Mouse (Mus musculus) heart, embryonic 13.5 days (tissue): ENCODE measurements around the gene Itpk1. TPM values are rescaled to one million over a fixed set of nuclear protein-coding genes. Genes with fewer than 3 reads are reported as not detected.
A peak's percentile ranks its signal among the peaks of the same experiment; 100 is the strongest.

Experiments
- ATAC-seq: fragments of 200-750 bp; cut with Nextera tagmentation; 2 replicates; pipeline ENCODE4 v1.8.0; 2017; ENCODE audit warnings: moderate TSS enrichment; ENCODE audit not compliant: insufficient number of reproducible peaks, low FRiP score, low TSS enrichment; ENCODE audit errors: extremely low read depth
- H3K27ac ChIP-seq: fragments of 300-500 bp; sonication (generic); replicated peaks from 2 replicates; pipeline ENCODE4 v1.5.1; 2015; ENCODE audit warnings: moderate library complexity, mild to moderate bottlenecking, inconsistent platforms
- H3K27me3 ChIP-seq: fragments of 300-500 bp; sonication (generic); replicated peaks from 2 replicates; pipeline ENCODE4 v1.6.1; 2015; ENCODE audit warnings: mild to moderate bottlenecking, inconsistent platforms
- H3K36me3 ChIP-seq: fragments of 300-500 bp; sonication (generic); 2 replicates; pipeline ENCODE4 v1.6.1; 2015; ENCODE audit warnings: mild to moderate bottlenecking, inconsistent platforms
- H3K4me1 ChIP-seq: fragments of 300-500 bp; sonication (generic); 2 replicates; pipeline ENCODE4 v1.6.1; 2015; ENCODE audit warnings: inconsistent platforms
- H3K4me2 ChIP-seq: fragments of 300-500 bp; sonication (generic); 2 replicates; pipeline ENCODE4 v1.6.1; 2015; ENCODE audit warnings: inconsistent platforms, mild to moderate bottlenecking, moderate library complexity
- H3K4me3 ChIP-seq: fragments of 300-500 bp; sonication (generic); 2 replicates; pipeline ENCODE4 v1.5.1; 2015; ENCODE audit warnings: moderate library complexity, mild to moderate bottlenecking, inconsistent platforms
- H3K9ac ChIP-seq: fragments of 300-500 bp; sonication (generic); 2 replicates; pipeline ENCODE4 v1.6.1; 2015; ENCODE audit warnings: inconsistent platforms, mild to moderate bottlenecking, moderate library complexity
- H3K9me3 ChIP-seq: fragments of 300-500 bp; sonication (generic); 2 replicates; pipeline ENCODE4 v1.6.1; 2016; ENCODE audit warnings: inconsistent platforms
- WGBS: fragments of 180-500 bp; shearing (Covaris S2); methylation state at CpG from one replicate; pipeline ENCODE4 v1.1.7; 2015; ENCODE audit warnings: mixed read lengths; 5-methylcytosine and 5-hydroxymethylcytosine counted together
- polyA plus RNA-seq: library from polyadenylated mRNA; unstranded; fragments of >200 nt; fragmentation: Nextera tagmentation; extraction: Ambion mirVana; gene quantifications from 2 replicates; pipeline ENCODE4 v1.2.1, GENCODE M21; 2015

The Itpk1 gene
- polyA plus RNA-seq, 1 experiment from 2014 or later: 4.3 TPM

- H3K9ac ChIP-seq: peak overlapping the region; percentile 21; the same call in 1 of the 2 replicates
- H3K4me1 ChIP-seq: peaks cover 22% of the 10 kb centered on the region
- ATAC-seq: peak; percentile 71; the same call in 1 of the 2 replicates
- H3K9me3 ChIP-seq: no peaks in the 10 kb centered on the region
- no peaks in the 10 kb centered on the region for H3K36me3 ChIP-seq
- peak overlapping the region; percentile 33 for H3K4me3 ChIP-seq
- peak overlapping the region; percentile 61 for H3K4me2 ChIP-seq
- 39% methylated on average over 26 of the region's 26 CpGs for WGBS
- no peaks in the 10 kb centered on the region for H3K27me3 ChIP-seq
- H3K27ac ChIP-seq: 0 out of 2 replicates have a peak overlapping the region, but pooled peaks have one; percentile 24
These were observed 25.4 kb upstream of the Itpk1 start for GRCm38 (mm10) chr12:102729855-102730797.

DNA sequence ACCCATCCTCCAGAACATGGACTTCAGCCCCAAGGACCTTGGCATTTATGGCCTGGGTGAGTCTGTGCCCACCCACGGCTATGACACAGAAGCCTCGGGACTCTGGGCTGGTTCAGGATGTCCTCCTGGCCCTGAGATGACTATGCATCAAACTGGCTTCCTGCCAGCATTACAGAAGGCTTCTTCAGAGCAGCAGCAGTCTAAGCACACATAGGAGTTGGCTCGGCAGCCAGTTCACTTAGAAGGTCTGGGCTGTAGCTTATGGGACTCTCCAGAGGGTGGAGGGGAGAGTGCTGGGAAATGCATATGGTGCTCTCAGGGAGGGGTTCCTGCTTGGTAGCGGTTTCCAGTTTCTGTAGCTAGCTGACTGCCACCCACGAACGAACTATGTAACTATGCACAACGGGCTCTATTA lies 21.0 kb upstream of the Itpk1 start:
- H3K36me3 ChIP-seq: no peaks in the 10 kb centered on the region
- H3K27me3 ChIP-seq: no peaks in the 10 kb centered on the region
- peaks cover 20% of the 10 kb centered on the region for H3K4me1 ChIP-seq
- no peak overlapping the region for H3K27ac ChIP-seq
- no peak overlapping the region for H3K9ac ChIP-seq
- ATAC-seq: no peak
- 64% methylated on average over 7 of the region's 7 CpGs for WGBS
- H3K4me3 ChIP-seq: no peak overlapping the region
- H3K9me3 ChIP-seq: no peaks in the 10 kb centered on the region
- H3K4me2 ChIP-seq: no peak overlapping the region

DNA sequence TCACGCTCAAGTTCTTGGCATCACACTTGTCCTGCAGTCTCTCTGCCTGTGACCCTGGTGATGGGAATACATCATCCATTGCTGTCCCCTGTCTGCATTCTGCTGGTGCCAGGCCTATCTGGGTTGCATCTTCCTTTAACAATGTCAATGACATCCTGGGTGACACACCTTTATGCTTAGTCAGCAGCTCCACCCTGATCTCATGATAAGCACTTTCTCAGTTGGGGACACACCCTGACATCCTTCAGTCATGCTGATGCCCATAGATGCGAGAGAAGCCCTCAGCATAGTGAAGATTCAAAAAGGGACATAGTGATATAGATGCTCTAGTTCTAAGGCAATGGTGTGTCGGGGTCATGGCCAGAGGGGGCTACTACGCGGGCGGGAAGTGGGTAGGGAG lies 20.4 kb upstream of the Itpk1 start:
- H3K9ac ChIP-seq: no peak overlapping the region
- H3K27me3 ChIP-seq: no peaks in the 10 kb centered on the region
- H3K4me1 ChIP-seq: peaks cover 14% of the 10 kb centered on the region
- ATAC-seq: no peak
- no peaks in the 10 kb centered on the region for H3K9me3 ChIP-seq
- no peak overlapping the region for H3K4me2 ChIP-seq
- no peaks in the 10 kb centered on the region for H3K36me3 ChIP-seq
- 85% methylated on average over 6 of the region's 6 CpGs for WGBS
- no peak overlapping the region for H3K27ac ChIP-seq
- H3K4me3 ChIP-seq: no peak overlapping the region

DNA sequence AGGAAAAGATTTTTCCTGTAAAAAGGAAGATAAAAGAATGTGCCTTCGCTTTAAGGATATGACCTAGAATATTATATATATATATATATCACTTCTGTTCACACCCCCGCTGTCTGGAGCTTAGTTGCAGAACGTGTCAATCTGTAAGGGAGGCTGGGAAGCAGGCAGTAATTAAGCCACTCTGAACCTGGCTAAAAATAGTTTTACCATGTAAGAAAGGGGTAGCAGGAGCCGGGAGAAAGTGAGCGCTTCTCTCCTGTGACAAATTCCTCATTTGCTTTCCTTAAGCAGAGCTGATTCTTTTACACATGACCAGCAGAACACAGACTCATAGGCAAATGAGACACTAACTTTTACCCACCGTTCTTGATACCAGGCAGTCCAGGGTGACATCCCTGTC lies 19.1 kb upstream of the Itpk1 start:
- Histone ChIP-seq H3K4me1 (peaks cover 12% of the 10 kb centered on the region; the same call in 1 of the 2 replicates), H3K4me2 (no peak overlapping the region), H3K27me3 (no peaks in the 10 kb centered on the region), H3K9ac (no peak overlapping the region; the same call in 1 of the 2 replicates), H3K4me3 (no peak overlapping the region), H3K9me3 (no peaks in the 10 kb centered on the region), H3K27ac (peak overlapping the region; percentile 32; the same call in 1 of the 2 replicates), H3K36me3 (no peaks in the 10 kb centered on the region)
- ATAC-seq: no peak
- 46% methylated on average over 6 of the region's 6 CpGs for WGBS

- Histone ChIP-seq H3K9me3 (no peaks in the 10 kb centered on the region), H3K4me3 (no peak overlapping the region), H3K4me1 (peaks cover 12% of the 10 kb centered on the region; the same call in 1 of the 2 replicates), H3K36me3 (no peaks in the 10 kb centered on the region), H3K27me3 (no peaks in the 10 kb centered on the region), H3K4me2 (no peak overlapping the region), H3K9ac (no peak overlapping the region), H3K27ac (no peak overlapping the region)
- no peak for ATAC-seq
- 78% methylated on average over 8 of the region's 8 CpGs for WGBS
These were observed 18.2 kb upstream of the Itpk1 start for GRCm38 (mm10) chr12:102722966-102723365.

DNA sequence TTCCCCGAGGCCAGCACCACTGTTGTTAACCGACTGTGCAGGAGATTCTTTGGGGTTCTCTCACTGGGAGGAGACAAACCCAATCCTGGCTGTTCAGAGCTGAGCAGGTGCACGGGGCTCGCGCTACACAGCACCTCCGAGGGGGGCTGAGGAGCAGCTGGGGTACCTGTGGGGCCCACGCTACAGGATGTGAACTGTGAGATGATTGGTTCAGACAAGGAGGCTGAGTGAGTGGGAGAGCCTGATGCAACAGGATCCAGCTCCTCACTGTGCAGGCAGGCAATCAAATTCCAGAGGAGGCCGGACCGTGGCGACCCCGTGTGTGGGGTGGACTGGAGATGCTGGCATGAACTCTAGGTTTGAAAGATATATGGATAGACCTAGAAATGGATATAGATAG lies 17.7 kb upstream of the Itpk1 start:
- no peaks in the 10 kb centered on the region for H3K9me3 ChIP-seq
- no peak overlapping the region for H3K27ac ChIP-seq
- H3K27me3 ChIP-seq: no peaks in the 10 kb centered on the region
- no peak overlapping the region for H3K9ac ChIP-seq
- H3K36me3 ChIP-seq: no peaks in the 10 kb centered on the region
- no peak for ATAC-seq
- H3K4me1 ChIP-seq: peaks cover 14% of the 10 kb centered on the region; the same call in 1 of the 2 replicates
- WGBS: 55% methylated on average over 11 of the region's 11 CpGs
- H3K4me2 ChIP-seq: no peak overlapping the region
- no peak overlapping the region for H3K4me3 ChIP-seq

GRCm38 (mm10) chr12:102719552-102720315 lies 15.0 kb upstream of the Itpk1 start:
- no peak for ATAC-seq
- 30% methylated on average over 13 of the region's 13 CpGs for WGBS

GRCm38 (mm10) chr12:102714654-102715395 lies 10.1 kb upstream of the Itpk1 start:
- Histone ChIP-seq H3K27me3 (no peaks in the 10 kb centered on the region), H3K36me3 (no peaks in the 10 kb centered on the region), H3K4me2 (no peak overlapping the region), H3K4me3 (no peak overlapping the region), H3K9me3 (no peaks in the 10 kb centered on the region), H3K9ac (no peak overlapping the region), H3K27ac (no peak overlapping the region), H3K4me1 (0 out of 2 replicates have a peak, but pooled peaks cover 8% of the 10 kb centered on the region)
- no peak for ATAC-seq
- WGBS: 78% methylated on average over 10 of the region's 10 CpGs

More at GRCm38 (mm10) chr12:102719552-102720315, 15.0 kb upstream of the Itpk1 start:
- Histone ChIP-seq H3K9ac (no peak overlapping the region), H3K9me3 (no peaks in the 10 kb centered on the region), H3K27ac (no peak overlapping the region), H3K4me1 (peaks cover 13% of the 10 kb centered on the region; the same call in 1 of the 2 replicates), H3K36me3 (no peaks in the 10 kb centered on the region), H3K4me2 (peak overlapping the region; percentile 40; the same call in 1 of the 2 replicates), H3K4me3 (no peak overlapping the region), H3K27me3 (no peaks in the 10 kb centered on the region)

- Histone ChIP-seq H3K4me2 (no peak overlapping the region), H3K36me3 (no peaks in the 10 kb centered on the region), H3K9me3 (no peaks in the 10 kb centered on the region), H3K4me3 (no peak overlapping the region), H3K4me1 (0 out of 2 replicates have a peak, but pooled peaks cover 8% of the 10 kb centered on the region), H3K27ac (no peak overlapping the region), H3K9ac (no peak overlapping the region), H3K27me3 (no peaks in the 10 kb centered on the region)
- no peak for ATAC-seq
- 66% methylated on average over 2 of the region's 2 CpGs for WGBS
These were observed 9.4 kb upstream of the Itpk1 start for GRCm38 (mm10) chr12:102714116-102714515.

DNA sequence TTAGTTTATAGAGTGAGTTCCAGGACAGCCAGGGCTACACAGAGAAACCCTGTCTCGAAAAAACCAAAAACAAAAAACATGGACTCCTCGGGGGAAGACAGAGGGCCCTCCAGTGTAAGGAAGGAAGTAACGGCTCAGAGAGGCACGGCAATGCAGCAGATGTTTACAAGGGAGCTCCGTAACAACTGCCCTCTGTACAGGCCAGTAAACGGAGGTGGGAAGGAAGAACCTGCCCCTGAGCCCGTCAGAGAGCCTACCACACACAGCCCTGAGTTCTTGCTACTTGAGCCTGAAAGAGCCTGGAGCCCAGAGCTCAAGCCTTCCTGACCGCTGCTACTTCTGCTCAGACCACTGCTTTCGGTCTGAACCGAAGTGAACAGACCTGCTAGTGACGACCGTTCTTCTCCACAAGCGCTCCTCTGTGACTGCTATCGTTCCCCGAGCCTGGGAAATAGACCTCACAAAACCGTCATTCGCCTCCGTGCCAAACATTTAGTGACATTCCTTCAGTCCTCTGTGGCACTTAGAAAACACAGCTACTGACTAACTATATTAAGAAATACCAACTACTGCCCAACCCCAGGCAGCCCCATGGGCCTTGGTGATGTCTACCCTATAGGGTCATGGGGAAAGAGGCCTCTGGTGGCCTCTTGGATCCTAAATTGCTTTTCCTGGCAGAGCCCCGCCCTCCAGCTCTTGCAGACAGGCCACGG lies 8.6 kb upstream of the Itpk1 start:
- no peak overlapping the region for H3K27ac ChIP-seq
- no peak overlapping the region for H3K9ac ChIP-seq
- 0 out of 2 replicates have a peak, but pooled peaks cover 8% of the 10 kb centered on the region for H3K4me1 ChIP-seq
- no peak overlapping the region for H3K4me2 ChIP-seq
- no peaks in the 10 kb centered on the region for H3K27me3 ChIP-seq
- WGBS: 64% methylated on average over 20 of the region's 20 CpGs
- H3K36me3 ChIP-seq: no peaks in the 10 kb centered on the region
- H3K9me3 ChIP-seq: no peaks in the 10 kb centered on the region
- no peak for ATAC-seq
- no peak overlapping the region for H3K4me3 ChIP-seq
